Mouse (Mus musculus): Measurements from ENCODE around the gene Syngr4. TPM values are rescaled to one million over a fixed set of nuclear protein-coding genes. Genes with fewer than 3 reads are reported as not detected.

The Syngr4 gene
- total and polyA plus RNA-seq, 2 experiments from 2014 or later = 0.71 TPM; not detected in 1

GRCm38 (mm10) chr7:45869107-45869670 is 27.3 kb downstream of the Syngr4 start:
- TF ChIP-seq EP300 (IDR thresholded peaks at IDR 0.05; ENCODE audit: low read depth) = no peak
- TF ChIP-seq CTCF (IDR thresholded peaks at IDR 0.05; ENCODE audit: low read depth) = no peak
- no peak for ATAC-seq (ENCODE audit: insufficient read depth, low read depth)
- Histone ChIP-seq H3K4me2 (ENCODE audit: low read depth, low read length) (peak overlapping the region; percentile 48), H3K4me1 (ENCODE audit: control insufficient read depth, insufficient read depth) (peaks cover 21% of the 10 kb centered on the region), H3K4me3 (ENCODE audit: low read depth, low read length) (peak overlapping the region; percentile 22; the same call in 1 of the 2 replicates), H3K27ac (ENCODE audit: low read depth) (no peak overlapping the region), H3K36me3 (replicated peaks; ENCODE audit: control insufficient read depth, insufficient read depth, low read length) (no peaks in the 10 kb centered on the region; the same call in 1 of the 2 replicates), H3K9me3 (replicated peaks; ENCODE audit: control insufficient read depth, low read length) (no peaks in the 10 kb centered on the region), H3K27me3 (ENCODE audit: control insufficient read depth, insufficient read depth, low read length) (peaks cover 39% of the 10 kb centered on the region), H3K9ac (replicated peaks; ENCODE audit: low read depth, low read length) (no peak overlapping the region; the same call in 1 of the 2 replicates)
- DNase-seq (ENCODE audit: low spot score) = peak; percentile 50
- 10% methylated on average over 8 of the region's 8 CpGs for WGBS

GRCm38 (mm10) chr7:45867871-45868270 is 28.6 kb downstream of the Syngr4 start:
- WGBS = 65% methylated on average over 2 of the region's 2 CpGs

DNA sequence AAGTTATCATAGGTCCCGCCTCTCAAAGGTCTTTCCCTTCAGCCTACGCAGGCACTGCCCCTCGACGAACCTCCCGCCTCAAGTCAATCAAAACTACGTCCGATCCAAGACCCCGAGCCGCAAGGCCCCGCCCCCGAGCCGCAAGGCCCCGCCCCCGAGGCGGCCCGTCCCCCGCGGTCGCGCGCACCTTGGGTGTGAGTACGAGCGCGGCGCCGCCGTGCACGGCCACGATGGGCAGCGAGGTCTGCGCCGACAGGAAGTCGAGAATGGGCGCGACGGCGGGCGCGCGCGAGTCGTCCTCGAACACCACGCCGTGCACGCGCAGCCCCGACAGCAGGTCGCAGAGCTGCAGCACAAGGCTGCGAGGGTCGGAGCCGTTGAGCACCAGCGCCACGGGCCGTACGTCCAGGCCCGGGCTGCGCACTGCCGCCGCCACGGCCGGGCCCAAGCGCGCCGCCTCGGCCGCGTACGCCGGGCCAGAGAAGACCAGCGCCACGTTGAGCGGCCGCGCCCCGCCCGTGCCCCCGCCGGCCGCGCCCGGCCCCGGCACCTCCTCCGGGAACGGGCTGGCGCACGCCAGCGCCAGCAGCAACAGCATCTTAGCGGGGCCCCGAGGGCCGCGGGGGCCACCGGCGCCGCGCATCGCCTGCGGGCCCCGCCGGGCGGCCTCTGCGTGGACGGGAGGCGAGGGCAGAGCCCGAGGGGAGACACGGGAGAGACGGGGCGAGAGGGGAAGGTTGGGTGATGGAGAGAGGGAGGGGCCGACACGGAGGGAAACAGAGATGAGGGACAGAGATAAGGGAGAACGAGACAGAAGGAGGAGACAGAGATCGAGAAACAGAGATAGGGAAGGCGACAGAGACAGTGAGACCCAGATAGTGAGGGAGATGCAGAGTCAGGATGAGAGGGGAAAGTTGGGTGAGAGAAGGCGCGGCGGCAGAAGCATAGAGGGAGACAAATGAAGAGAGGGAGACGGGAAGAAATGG is 30.3 kb downstream of the Syngr4 start:
- peak; percentile 84 for ATAC-seq (ENCODE audit: insufficient read depth, low read depth)
- no peaks in the 10 kb centered on the region for H3K36me3 ChIP-seq (replicated peaks; ENCODE audit: control insufficient read depth, insufficient read depth, low read length)

More at GRCm38 (mm10) chr7:45867871-45868270, 28.6 kb downstream of the Syngr4 start:
- Histone ChIP-seq H3K9me3 (replicated peaks; ENCODE audit: control insufficient read depth, low read length) (no peaks in the 10 kb centered on the region), H3K4me2 (ENCODE audit: low read depth, low read length) (no peak overlapping the region), H3K27ac (ENCODE audit: low read depth) (no peak overlapping the region), H3K27me3 (ENCODE audit: control insufficient read depth, insufficient read depth, low read length) (peaks cover 39% of the 10 kb centered on the region), H3K36me3 (replicated peaks; ENCODE audit: control insufficient read depth, insufficient read depth, low read length) (no peaks in the 10 kb centered on the region), H3K9ac (replicated peaks; ENCODE audit: low read depth, low read length) (no peak overlapping the region), H3K4me3 (ENCODE audit: low read depth, low read length) (no peak overlapping the region), H3K4me1 (ENCODE audit: control insufficient read depth, insufficient read depth) (peaks cover 14% of the 10 kb centered on the region)
- no peak for ATAC-seq (ENCODE audit: insufficient read depth, low read depth)
- no peak for DNase-seq (ENCODE audit: low spot score)
- TF ChIP-seq CTCF (IDR thresholded peaks at IDR 0.05; ENCODE audit: low read depth) = no peak
- no peak for TF ChIP-seq EP300 (IDR thresholded peaks at IDR 0.05; ENCODE audit: low read depth)

GRCm38 (mm10) chr7:45864435-45864834 is 32.1 kb downstream of the Syngr4 start:
- Histone ChIP-seq H3K9me3 (replicated peaks; ENCODE audit: control insufficient read depth, low read length) (no peaks in the 10 kb centered on the region), H3K27me3 (ENCODE audit: control insufficient read depth, insufficient read depth, low read length) (peaks cover 39% of the 10 kb centered on the region), H3K27ac (ENCODE audit: low read depth) (no peak overlapping the region), H3K4me1 (ENCODE audit: control insufficient read depth, insufficient read depth) (peaks cover 5% of the 10 kb centered on the region; the same call in 1 of the 2 replicates), H3K36me3 (replicated peaks; ENCODE audit: control insufficient read depth, insufficient read depth, low read length) (no peaks in the 10 kb centered on the region), H3K4me3 (ENCODE audit: low read depth, low read length) (no peak overlapping the region), H3K4me2 (ENCODE audit: low read depth, low read length) (no peak overlapping the region), H3K9ac (replicated peaks; ENCODE audit: low read depth, low read length) (no peak overlapping the region)
- no peak for TF ChIP-seq EP300 (IDR thresholded peaks at IDR 0.05; ENCODE audit: low read depth)
- no peak for TF ChIP-seq CTCF (IDR thresholded peaks at IDR 0.05; ENCODE audit: low read depth)
- WGBS = 43% methylated on average over 3 of the region's 3 CpGs
- DNase-seq (ENCODE audit: low spot score) = no peak
- no peak for ATAC-seq (ENCODE audit: insufficient read depth, low read depth)

More for the DNA sequence above, 30.3 kb downstream of the Syngr4 start:
- TF ChIP-seq CTCF (IDR thresholded peaks at IDR 0.05; ENCODE audit: low read depth) = no peak
- no peak for TF ChIP-seq EP300 (IDR thresholded peaks at IDR 0.05; ENCODE audit: low read depth)
- H3K9me3 ChIP-seq (replicated peaks; ENCODE audit: control insufficient read depth, low read length) = no peaks in the 10 kb centered on the region
- 1% methylated on average over 111 of the region's 117 CpGs for WGBS
- H3K9ac ChIP-seq (replicated peaks; ENCODE audit: low read depth, low read length) = peak overlapping the region; percentile 82
- H3K27me3 ChIP-seq (ENCODE audit: control insufficient read depth, insufficient read depth, low read length) = peaks cover 43% of the 10 kb centered on the region
- DNase-seq (ENCODE audit: low spot score) = peak; percentile 85
- H3K27ac ChIP-seq (ENCODE audit: low read depth) = peak overlapping the region; percentile 78
- peak overlapping the region; percentile 68 for H3K4me3 ChIP-seq (ENCODE audit: low read depth, low read length)
- peaks cover 14% of the 10 kb centered on the region for H3K4me1 ChIP-seq (ENCODE audit: control insufficient read depth, insufficient read depth)
- peak overlapping the region; percentile 96 for H3K4me2 ChIP-seq (ENCODE audit: low read depth, low read length)

DNA sequence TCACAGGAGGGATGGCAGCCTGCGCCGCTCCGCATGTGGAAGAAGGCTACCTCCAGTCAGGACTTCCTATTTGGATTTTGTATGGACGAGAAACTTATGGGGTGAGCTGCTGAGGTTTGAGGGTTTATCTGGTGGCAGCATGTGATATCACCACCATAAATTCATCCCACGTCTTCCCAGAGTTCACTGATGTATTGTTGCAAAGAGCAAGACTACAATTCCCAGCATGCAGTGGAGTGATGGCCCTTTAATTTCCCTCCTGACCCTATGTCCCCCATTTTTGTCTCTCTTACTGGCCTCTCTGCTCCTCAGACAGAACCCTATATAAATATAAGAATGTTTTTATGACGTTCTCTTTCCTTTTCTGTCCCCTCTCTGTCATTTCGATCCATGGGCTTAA is 33.7 kb downstream of the Syngr4 start:
- H3K36me3 ChIP-seq (replicated peaks; ENCODE audit: control insufficient read depth, insufficient read depth, low read length) = no peaks in the 10 kb centered on the region
- H3K9me3 ChIP-seq (replicated peaks; ENCODE audit: control insufficient read depth, low read length) = no peaks in the 10 kb centered on the region
- no peak overlapping the region for H3K4me2 ChIP-seq (ENCODE audit: low read depth, low read length)
- DNase-seq (ENCODE audit: low spot score) = no peak
- H3K27me3 ChIP-seq (ENCODE audit: control insufficient read depth, insufficient read depth, low read length) = peaks cover 40% of the 10 kb centered on the region
- H3K4me3 ChIP-seq (ENCODE audit: low read depth, low read length) = no peak overlapping the region
- WGBS = 88% methylated on average over 7 of the region's 7 CpGs
- ATAC-seq (ENCODE audit: insufficient read depth, low read depth) = no peak
- H3K4me1 ChIP-seq (ENCODE audit: control insufficient read depth, insufficient read depth) = no peaks in the 10 kb centered on the region
- TF ChIP-seq CTCF (IDR thresholded peaks at IDR 0.05; ENCODE audit: low read depth) (no peak), EP300 (IDR thresholded peaks at IDR 0.05; ENCODE audit: low read depth) (no peak)
- no peak overlapping the region for H3K27ac ChIP-seq (ENCODE audit: low read depth)
- no peak overlapping the region for H3K9ac ChIP-seq (replicated peaks; ENCODE audit: low read depth, low read length)

Measured in heart, postnatal 0 days (tissue).